Mouse (Mus musculus) midbrain, embryonic 12.5 days (tissue): ENCODE data around the gene Brd3. TPM values are rescaled to one million over a fixed set of nuclear protein-coding genes. Genes with fewer than 3 reads are reported as not detected.

Source experiments
- ATAC-seq: fragments of 200-750 bp; cut with Nextera tagmentation; 2 replicates; pipeline ENCODE4 v1.8.0; 2017; ENCODE audit warnings: low read depth, moderate TSS enrichment, moderate library complexity; ENCODE audit not compliant: low FRiP score
- H3K27ac ChIP-seq: fragments of 300-500 bp; sonication (generic); replicated peaks from 2 replicates; pipeline ENCODE4 v1.5.1; 2016; ENCODE audit warnings: mild to moderate bottlenecking
- H3K27me3 ChIP-seq: fragments of 300-500 bp; sonication (generic); 2 replicates; pipeline ENCODE4 v1.6.1; 2016; ENCODE audit warnings: mild to moderate bottlenecking
- H3K36me3 ChIP-seq: fragments of 300-500 bp; sonication (generic); 2 replicates; pipeline ENCODE4 v1.6.1; 2016
- H3K4me1 ChIP-seq: fragments of 300-500 bp; sonication (generic); 2 replicates; pipeline ENCODE4 v1.6.1; 2016
- H3K4me2 ChIP-seq: fragments of 300-500 bp; sonication (generic); replicated peaks from 2 replicates; pipeline ENCODE4 v1.6.1; 2016; ENCODE audit warnings: mild to moderate bottlenecking, moderate library complexity
- H3K4me3 ChIP-seq: fragments of 300-500 bp; sonication (generic); 2 replicates; pipeline ENCODE4 v1.5.1; 2016; ENCODE audit warnings: mild to moderate bottlenecking
- H3K9ac ChIP-seq: fragments of 300-500 bp; sonication (generic); replicated peaks from 2 replicates; pipeline ENCODE4 v1.6.1; 2016; ENCODE audit warnings: mild to moderate bottlenecking, moderate library complexity
- H3K9me3 ChIP-seq: fragments of 300-500 bp; sonication (generic); 2 replicates; pipeline ENCODE4 v1.6.1; 2016; ENCODE audit warnings: mild to moderate bottlenecking
- WGBS: fragments of 180-500 bp; shearing (Covaris S2); methylation state at CpG from one replicate; pipeline ENCODE4 v1.1.7; 2016; 5-methylcytosine and 5-hydroxymethylcytosine counted together
- microRNA-seq: library from miRNA; unstranded; fragments of <30 nt; microRNA quantifications from one replicate; pipeline ENCODE4, GENCODE M21; 2017
- polyA plus RNA-seq: library from polyadenylated mRNA; unstranded; fragments of >200 nt; fragmentation: Nextera tagmentation; extraction: Ambion mirVana; gene quantifications from 2 replicates; pipeline ENCODE4 v1.2.1, GENCODE M21; 2016

Brd3 gene
- polyA plus RNA-seq, 1 experiment from 2014 or later: 127 TPM

GRCm38 (mm10) chr2:27404375-27405093 is 102.9 kb downstream of the Brd3 start:
- Histone ChIP-seq H3K36me3 (0 out of 2 replicates have a peak, but pooled peaks cover 3% of the 10 kb centered on the region), H3K4me1 (peaks cover 38% of the 10 kb centered on the region), H3K4me2 (no peak overlapping the region), H3K9ac (no peak overlapping the region), H3K9me3 (0 out of 2 replicates have a peak, but pooled peaks cover 3% of the 10 kb centered on the region), H3K4me3 (no peak overlapping the region), H3K27ac (no peak overlapping the region), H3K27me3 (no peaks in the 10 kb centered on the region)
- WGBS: 66% methylated on average over 6 of the region's 6 CpGs
- ATAC-seq: no peak

- WGBS: 84% methylated on average over 2 of the region's 2 CpGs
- Histone ChIP-seq H3K9ac (no peak overlapping the region), H3K4me3 (no peak overlapping the region), H3K27ac (no peak overlapping the region), H3K27me3 (no peaks in the 10 kb centered on the region), H3K36me3 (peaks cover 10% of the 10 kb centered on the region; the same call in 1 of the 2 replicates), H3K4me2 (no peak overlapping the region), H3K9me3 (0 out of 2 replicates have a peak, but pooled peaks cover 8% of the 10 kb centered on the region), H3K4me1 (peaks cover 30% of the 10 kb centered on the region)
- ATAC-seq: no peak
These were observed 105.9 kb downstream of the Brd3 start for GRCm38 (mm10) chr2:27401544-27401943.

GRCm38 (mm10) chr2:27400083-27400482 is 107.4 kb downstream of the Brd3 start:
- ATAC-seq: no peak
- Histone ChIP-seq H3K9ac (no peak overlapping the region), H3K4me2 (no peak overlapping the region), H3K4me3 (no peak overlapping the region), H3K27me3 (no peaks in the 10 kb centered on the region), H3K27ac (no peak overlapping the region), H3K9me3 (0 out of 2 replicates have a peak, but pooled peaks cover 8% of the 10 kb centered on the region), H3K4me1 (peaks cover 34% of the 10 kb centered on the region), H3K36me3 (peaks cover 10% of the 10 kb centered on the region; the same call in 1 of the 2 replicates)
- 91% methylated on average over 2 of the region's 2 CpGs for WGBS

DNA sequence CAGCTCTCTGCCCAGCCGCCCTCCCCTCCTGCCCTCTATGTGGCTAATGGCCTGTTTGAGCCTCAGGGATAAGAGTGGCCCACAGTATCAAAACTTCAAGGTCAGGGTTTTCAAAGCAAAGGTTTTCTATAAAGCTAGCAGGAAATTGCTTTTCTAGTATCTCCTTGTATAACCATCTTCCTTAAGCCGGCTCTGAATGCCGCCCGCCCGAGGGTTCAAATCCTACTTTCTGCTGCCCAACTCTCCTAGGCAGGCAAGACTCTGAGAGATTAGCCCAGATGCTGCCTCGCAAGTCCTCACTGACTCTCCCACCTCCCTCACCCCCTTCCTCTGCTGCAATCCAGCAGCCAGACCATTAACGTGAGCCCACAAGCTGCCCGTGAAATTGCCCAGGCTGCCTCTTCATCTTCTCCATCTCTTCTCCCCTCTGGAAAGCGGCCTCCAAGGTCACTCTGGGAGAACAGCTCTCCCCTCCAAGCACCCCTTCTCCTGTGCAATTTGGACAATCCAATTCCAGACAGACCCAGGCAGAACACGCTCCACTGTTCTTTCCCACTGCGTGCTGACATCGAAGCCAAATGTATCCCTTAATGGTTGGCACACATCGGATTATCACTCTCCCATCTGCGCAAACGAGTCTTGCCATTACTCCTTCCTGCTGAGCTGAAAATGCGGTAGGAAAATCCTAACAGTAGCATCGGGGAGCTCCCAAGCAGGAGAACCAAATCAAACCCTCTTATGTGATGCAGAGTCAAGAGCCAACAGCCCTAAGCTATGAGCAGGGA is 110.6 kb downstream of the Brd3 start:
- Histone ChIP-seq H3K9me3 (0 out of 2 replicates have a peak, but pooled peaks cover 8% of the 10 kb centered on the region), H3K9ac (no peak overlapping the region), H3K27ac (peak overlapping the region; percentile 35), H3K4me1 (peaks cover 58% of the 10 kb centered on the region), H3K4me2 (no peak overlapping the region), H3K36me3 (peaks cover 10% of the 10 kb centered on the region; the same call in 1 of the 2 replicates), H3K4me3 (no peak overlapping the region), H3K27me3 (no peaks in the 10 kb centered on the region)
- ATAC-seq: no peak
- WGBS: 52% methylated on average over 17 of the region's 17 CpGs

Small RNAs within 50 kb of the gene (microRNA-seq; reads per million reads assigned to microRNA genes)
- not detected for gene Gm24049
- gene Mir7578: not detected

Other genes with a start within 250 kb of the Brd3 start
- gene Vav2, start 80.6 kb downstream of the Brd3 start, polyA plus RNA-seq: 24.1 and 27.6 TPM in 2 replicates
- gene Brd3os, start 65.3 kb downstream of the Brd3 start, polyA plus RNA-seq: 16.7 and 17.3 TPM in 2 replicates
- gene Wdr5, start 7.5 kb upstream of the Brd3 start, polyA plus RNA-seq: 61.5 and 62.3 TPM in 2 replicates
- 8.3 and 9.5 TPM in 2 replicates for gene Rxra, start 168.8 kb upstream of the Brd3 start, polyA plus RNA-seq